Mouse (Mus musculus): ENCODE data around the gene Gipc3.

DNA sequence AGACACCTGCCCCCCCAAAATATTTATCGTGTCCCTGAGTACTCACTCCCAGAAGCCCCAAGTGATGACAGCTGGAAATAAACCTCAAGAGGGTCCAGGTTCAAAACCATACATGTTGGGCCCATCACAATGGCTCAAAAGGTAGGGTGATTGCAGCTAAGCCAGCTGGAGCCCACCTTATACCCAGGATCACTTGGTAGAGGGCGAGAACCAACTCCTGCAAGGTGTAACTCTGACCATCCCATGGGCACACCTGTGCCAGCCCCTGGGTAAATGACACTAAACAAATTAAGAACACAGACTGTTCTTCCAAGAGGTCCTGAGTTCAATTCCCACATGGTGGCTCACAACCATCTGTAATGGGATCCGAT, 36.1 kb upstream of the Gipc3 start:
- TF ChIP-seq POLR2A (IDR thresholded peaks at IDR 0.05; ENCODE audit: insufficient read length, low read depth), result no peak
- TF ChIP-seq USF1 (IDR thresholded peaks at IDR 0.05; ENCODE audit: low read depth), result no peak
- TF ChIP-seq E2F4 (IDR thresholded peaks at IDR 0.05; ENCODE audit: insufficient read depth), result no peak
